Mouse (Mus musculus): Measurements from ENCODE around the gene Tas1r1. TPM values are rescaled to one million over a fixed set of nuclear protein-coding genes. Genes with fewer than 3 reads are reported as not detected.
A peak's percentile ranks its signal among the peaks of the same experiment; 100 is the strongest.
"Not testable (repeated sequence)": the region's sequence is repeated elsewhere in the genome, so short reads cannot be mapped to it uniquely, and the experiment has no call there.

Tas1r1 gene
- total RNA-seq, 4 experiments from 2014 or later, result 0.32 to 1.3 (median 0.66) TPM

DNA sequence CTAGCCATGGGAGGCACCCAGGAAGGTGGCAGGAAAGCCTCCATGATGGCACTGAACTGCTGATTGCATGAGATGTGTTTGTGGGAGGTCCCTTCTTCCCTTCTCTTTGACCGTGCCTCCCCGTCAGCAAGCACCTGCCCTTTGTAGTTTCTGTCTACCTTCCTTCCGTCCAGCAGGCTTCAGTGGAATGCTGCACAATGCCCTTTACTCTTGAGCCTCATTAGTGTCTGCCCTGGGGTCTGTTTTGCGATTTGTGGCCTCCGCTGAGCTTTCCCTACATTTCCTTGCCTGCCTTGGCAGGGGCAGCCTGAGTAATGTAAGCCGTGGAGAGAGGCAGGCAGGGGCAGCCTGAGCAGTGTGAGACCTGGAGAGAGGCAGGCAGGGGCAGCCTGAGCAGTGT is 6.2 kb upstream of the Tas1r1 start:
- no peak for DNase-seq (ENCODE audit: low spot score in 2 of 2)

DNA sequence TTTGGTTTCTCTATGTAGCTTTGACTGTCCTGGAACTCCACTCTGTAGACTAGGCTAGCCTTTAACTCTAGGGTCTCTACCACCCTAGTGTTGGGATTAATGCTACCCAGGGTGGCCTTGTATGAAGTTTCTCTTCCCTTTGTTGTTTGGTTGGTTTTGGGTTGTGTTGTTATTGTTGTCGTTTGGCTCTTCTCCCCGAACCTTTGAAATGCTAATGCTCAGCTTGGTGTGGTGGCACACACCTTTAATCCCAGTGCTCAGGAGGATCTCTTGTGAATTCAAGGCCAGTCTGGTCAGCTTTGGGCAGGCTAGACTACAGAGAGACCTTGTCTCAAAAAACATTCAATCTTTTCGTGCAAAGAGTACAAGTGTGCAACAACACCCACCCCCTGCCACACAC is 4.8 kb upstream of the Tas1r1 start:
- no peak for DNase-seq (ENCODE audit: low spot score in 2 of 2)

- no peak for DNase-seq (ENCODE audit: low spot score in 2 of 2)
These were observed 3.7 kb upstream of the Tas1r1 start for GRCm38 (mm10) chr4:152041924-152042641.

GRCm38 (mm10) chr4:152039831-152040310 is 1.5 kb upstream of the Tas1r1 start:
- DNase-seq (ENCODE audit: low spot score in 2 of 2), result no peak

GRCm38 (mm10) chr4:152038985-152039830 is 840 bp upstream of the Tas1r1 start, which contains the start of gene Nol9:
TSS of gene Nol9 (plus strand) at chr4:152039321.
- peak; percentile 86 to 89 for DNase-seq (ENCODE audit: low spot score in 2 of 2)

- not testable (repeated sequence) for DNase-seq (ENCODE audit: low spot score in 2 of 2)
These were observed 1.9 kb downstream of the Tas1r1 start for GRCm38 (mm10) chr4:152036464-152036863.

- no peak for DNase-seq (ENCODE audit: low spot score in 2 of 2)
These were observed 5.4 kb downstream of the Tas1r1 start for GRCm38 (mm10) chr4:152032922-152033321.

GRCm38 (mm10) chr4:152029997-152030396 is 8.4 kb downstream of the Tas1r1 start:
- no peak for DNase-seq (ENCODE audit: low spot score in 2 of 2)

DNA sequence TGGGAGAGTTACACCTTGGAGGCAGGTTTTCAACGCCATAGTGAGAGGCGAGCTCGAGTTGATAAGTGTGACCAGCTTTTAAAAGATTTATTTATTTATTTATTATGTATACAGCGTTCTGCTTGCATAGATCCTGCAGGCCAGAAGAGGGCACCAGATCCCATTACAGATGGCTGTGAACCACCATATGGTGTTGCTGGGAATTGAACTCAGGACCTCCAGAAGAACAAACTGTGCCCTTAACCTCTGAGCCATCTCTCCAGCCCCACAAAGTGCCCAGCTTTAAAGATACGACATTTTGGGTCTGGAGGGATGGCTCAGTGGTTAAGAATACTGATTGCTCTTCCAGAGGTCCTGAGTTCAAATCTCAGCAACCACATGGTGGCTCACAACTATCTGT is 9.3 kb downstream of the Tas1r1 start:
- DNase-seq (ENCODE audit: low spot score in 2 of 2), result no peak

DNA sequence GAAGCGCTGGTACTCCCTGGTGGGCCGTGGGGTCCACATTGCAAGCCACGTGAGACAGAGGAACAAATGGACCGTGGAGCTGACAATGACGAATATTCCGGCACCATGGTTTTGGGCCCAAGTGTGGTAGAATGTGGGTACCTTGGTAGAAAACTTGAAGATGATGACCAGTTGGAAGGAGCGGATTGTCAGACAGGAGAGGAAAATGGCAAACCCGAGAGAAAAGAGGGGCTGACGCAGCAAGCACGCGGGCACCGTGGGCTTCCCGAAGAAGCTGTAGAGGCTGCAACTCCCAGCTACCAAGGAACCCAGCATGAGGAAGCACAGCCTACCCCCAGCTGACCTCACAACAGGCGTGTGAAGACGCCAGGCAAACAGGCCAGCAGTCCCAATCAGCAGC is 9.9 kb downstream of the Tas1r1 start:
- no peak for DNase-seq (ENCODE audit: low spot score in 2 of 2)

- peak; percentile 91 to 95 for DNase-seq (ENCODE audit: low spot score in 2 of 2)
These were observed 10.8 kb downstream of the Tas1r1 start, which contains the start of gene Zbtb48 for GRCm38 (mm10) chr4:152027524-152027923. TSS of gene Zbtb48 (minus strand) at chr4:152027671.

GRCm38 (mm10) chr4:152026751-152027508 is 11.4 kb downstream of the Tas1r1 start:
- DNase-seq (ENCODE audit: low spot score in 2 of 2), result no peak

DNA sequence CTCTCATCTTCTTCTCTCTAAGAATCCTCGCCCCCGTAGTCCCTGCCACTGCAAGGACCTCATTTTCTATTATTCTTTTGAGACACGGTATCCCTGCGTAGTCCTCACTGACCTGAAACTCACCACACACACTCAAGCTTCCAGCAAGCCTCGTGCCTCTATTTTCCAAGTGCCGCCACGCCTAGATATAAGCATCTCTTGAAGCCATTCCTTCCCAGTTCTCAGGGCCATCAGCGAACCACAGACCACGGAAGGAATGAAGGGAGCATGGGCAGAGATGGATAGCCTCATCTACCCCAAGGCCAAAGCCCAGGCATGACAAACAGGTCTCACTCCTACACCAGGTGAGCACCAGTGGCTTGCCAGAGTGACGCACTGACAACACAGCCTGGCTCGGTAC is 13.8 kb downstream of the Tas1r1 start:
- peak in 1 of 2 experiments; percentile 2 for DNase-seq (ENCODE audit: low spot score in 2 of 2)

GRCm38 (mm10) chr4:152022506-152022905 is 15.9 kb downstream of the Tas1r1 start:
- DNase-seq (ENCODE audit: low spot score in 2 of 2), result no peak

- DNase-seq (ENCODE audit: low spot score in 2 of 2), result no peak
These were observed 16.7 kb downstream of the Tas1r1 start for GRCm38 (mm10) chr4:152021568-152022097.

DNA sequence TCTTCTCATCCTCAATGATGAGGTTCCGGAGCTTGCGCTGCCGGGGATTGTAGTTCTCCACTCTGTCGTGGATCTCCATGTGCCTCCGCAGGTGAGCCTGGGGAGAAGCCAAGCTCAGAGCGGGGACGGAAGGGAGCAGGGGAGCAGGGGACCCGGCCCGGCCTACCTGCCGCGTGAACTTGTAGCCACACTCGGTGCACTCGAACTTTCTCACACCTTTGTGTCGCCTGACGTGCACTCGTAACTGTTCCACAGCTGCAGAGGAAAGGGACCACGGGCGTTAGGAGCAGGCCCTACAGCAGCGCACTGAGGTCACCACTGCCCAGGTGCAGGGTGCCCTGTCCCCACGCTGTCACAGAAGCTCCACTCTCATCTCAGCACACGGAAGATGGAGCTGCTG is 18.3 kb downstream of the Tas1r1 start:
- DNase-seq (ENCODE audit: low spot score in 2 of 2), result no peak

DNA sequence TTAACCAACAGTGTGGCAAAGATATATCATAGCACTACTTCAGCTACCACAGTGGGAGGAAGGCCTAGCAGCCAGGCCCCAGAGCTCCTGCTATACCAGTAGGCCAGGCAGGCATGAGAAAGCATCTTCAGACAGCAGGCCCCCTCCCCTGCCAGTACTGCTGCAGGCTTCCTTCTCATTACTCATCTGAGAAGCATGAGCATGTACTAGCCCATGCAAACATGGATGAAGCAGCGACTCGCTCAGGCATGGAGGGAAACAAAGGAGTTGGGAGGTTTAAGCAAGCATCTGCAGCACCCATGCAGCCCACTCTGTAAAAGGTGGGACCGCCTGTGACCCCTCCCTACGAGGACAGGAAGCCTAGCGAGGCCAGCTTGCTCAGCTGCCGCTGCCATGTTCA is 19.3 kb downstream of the Tas1r1 start:
- no peak for DNase-seq (ENCODE audit: low spot score in 2 of 2)

- peak; percentile 32 to 54 for DNase-seq (ENCODE audit: low spot score in 2 of 2)
These were observed 25.1 kb downstream of the Tas1r1 start for GRCm38 (mm10) chr4:152013036-152013813.

GRCm38 (mm10) chr4:152012109-152012508 is 26.3 kb downstream of the Tas1r1 start:
- no peak for DNase-seq (ENCODE audit: low spot score in 2 of 2)

- no peak for DNase-seq (ENCODE audit: low spot score in 2 of 2)
These were observed 27.1 kb downstream of the Tas1r1 start for GRCm38 (mm10) chr4:152011171-152011760.

Measured in gastrocnemius, adult 8-10 months (tissue).